Mouse (Mus musculus) thymus, adult 2 months (tissue): ENCODE results near the gene Pebp1. TPM values are rescaled to one million over a fixed set of nuclear protein-coding genes. Genes with fewer than 3 reads are reported as not detected.
A peak's percentile ranks its signal among the peaks of the same experiment; 100 is the strongest.

Experiments
- DNase-seq: peaks from one replicate; pipeline ENCODE4 v3.0.0; 2021
- H3K27ac ChIP-seq: fragments of 200-500 bp; 2 replicates; pipeline ENCODE4 v1.5.1; 2012; ENCODE audit warnings: low read length, control low read depth; ENCODE audit not compliant: control insufficient read depth, insufficient read depth
- H3K27me3 ChIP-seq: fragments of 200-500 bp; 2 replicates; pipeline ENCODE4 v1.6.1; 2012; ENCODE audit warnings: mild to moderate bottlenecking, low read length, moderate library complexity, mixed read lengths; ENCODE audit not compliant: control insufficient read depth, insufficient read depth
- H3K36me3 ChIP-seq: fragments of 200-500 bp; 2 replicates; pipeline ENCODE4 v1.6.1; 2012; ENCODE audit warnings: mild to moderate bottlenecking, low read length, moderate library complexity; ENCODE audit not compliant: control insufficient read depth, insufficient read depth
- H3K4me1 ChIP-seq: fragments of 200-500 bp; replicated peaks from 2 replicates; pipeline ENCODE4 v1.6.1; 2012; ENCODE audit warnings: low read length; ENCODE audit not compliant: control insufficient read depth, insufficient read depth
- H3K4me3 ChIP-seq: fragments of 200-500 bp; 2 replicates; pipeline ENCODE4 v1.5.1; 2012; ENCODE audit warnings: mild to moderate bottlenecking, low read length, control low read depth, moderate library complexity; ENCODE audit not compliant: control insufficient read depth, insufficient read depth
- CTCF ChIP-seq: fragments of 200-500 bp; IDR thresholded peaks from 2 replicates; pipeline ENCODE4 v1.5.1; 2012; ENCODE audit warnings: mild to moderate bottlenecking, control low read depth, low read length, moderate library complexity, borderline replicate concordance; ENCODE audit not compliant: control insufficient read depth, poor library complexity, insufficient read depth; ENCODE audit errors: extremely low read depth
- POLR2A ChIP-seq: fragments of 200-500 bp; IDR thresholded peaks from 2 replicates; pipeline ENCODE4 v1.6.1; 2012; ENCODE audit warnings: mild to moderate bottlenecking, low read length, control low read depth, moderate library complexity; ENCODE audit not compliant: control insufficient read depth, poor library complexity, insufficient read depth; ENCODE audit errors: extremely low read depth
- WGBS: fragments of 180-500 bp; shearing (Covaris S2); methylation state at CpG from one replicate; pipeline ENCODE4 v1.1.7; 2018; 5-methylcytosine and 5-hydroxymethylcytosine counted together
- polyA plus RNA-seq: library from polyadenylated mRNA; depleted of rRNA; stranded (reverse); fragments of >200 nt; gene quantifications from 2 replicates; pipeline ENCODE4 v1.2.3, GENCODE M21; 2012

Gene Pebp1
- polyA plus RNA-seq, 1 experiment, result 498 TPM

- DNase-seq, result no peak
- H3K4me3 ChIP-seq, result no peak overlapping the region
- H3K36me3 ChIP-seq, result peaks cover 16% of the 10 kb centered on the region
- H3K4me1 ChIP-seq, result 0 out of 2 replicates have a peak, but pooled peaks cover 4% of the 10 kb centered on the region
- no peak overlapping the region for H3K27ac ChIP-seq
- TF ChIP-seq POLR2A, result no peak
- TF ChIP-seq CTCF, result no peak
- H3K27me3 ChIP-seq, result no peaks in the 10 kb centered on the region
- WGBS, result 94% methylated on average over 8 of the region's 8 CpGs
Measured at GRCm38 (mm10) chr5:117245170-117245569, 42.3 kb downstream of the Pebp1 start.

- Histone ChIP-seq H3K27me3 (no peaks in the 10 kb centered on the region), H3K27ac (no peak overlapping the region), H3K4me3 (no peak overlapping the region), H3K4me1 (0 out of 2 replicates have a peak, but pooled peaks cover 4% of the 10 kb centered on the region), H3K36me3 (peaks cover 16% of the 10 kb centered on the region)
- WGBS, result 93% methylated on average over 22 of the region's 22 CpGs
- DNase-seq, result no peak
- TF ChIP-seq CTCF (no peak), POLR2A (no peak)
Measured at GRCm38 (mm10) chr5:117242671-117243478, 44.5 kb downstream of the Pebp1 start.

- Histone ChIP-seq H3K4me3 (no peak overlapping the region), H3K36me3 (peaks cover 16% of the 10 kb centered on the region), H3K4me1 (no peaks in the 10 kb centered on the region), H3K27me3 (no peaks in the 10 kb centered on the region), H3K27ac (no peak overlapping the region)
- TF ChIP-seq CTCF, result no peak
- WGBS, result 92% methylated on average over 16 of the region's 16 CpGs
- no peak for DNase-seq
Measured at GRCm38 (mm10) chr5:117241935-117242531, 45.4 kb downstream of the Pebp1 start.

- no peaks in the 10 kb centered on the region for H3K4me1 ChIP-seq
- no peak overlapping the region for H3K27ac ChIP-seq
- WGBS, result 93% methylated on average over 32 of the region's 32 CpGs
- no peak for TF ChIP-seq POLR2A
- no peak for TF ChIP-seq CTCF
- peak overlapping the region; percentile 11; the same call in 1 of the 2 replicates for H3K4me3 ChIP-seq
- no peak for DNase-seq
- no peaks in the 10 kb centered on the region for H3K27me3 ChIP-seq
- H3K36me3 ChIP-seq, result peaks cover 16% of the 10 kb centered on the region
Measured at GRCm38 (mm10) chr5:117240761-117241322, 46.6 kb downstream of the Pebp1 start.

GRCm38 (mm10) chr5:117240321-117240731, 47.1 kb downstream of the Pebp1 start:
- 91% methylated on average over 12 of the region's 12 CpGs for WGBS
- Histone ChIP-seq H3K36me3 (peaks cover 17% of the 10 kb centered on the region), H3K27ac (no peak overlapping the region), H3K27me3 (no peaks in the 10 kb centered on the region), H3K4me3 (peak overlapping the region; percentile 11; the same call in 1 of the 2 replicates), H3K4me1 (no peaks in the 10 kb centered on the region)
- TF ChIP-seq POLR2A, result no peak
- no peak for TF ChIP-seq CTCF
- no peak for DNase-seq

GRCm38 (mm10) chr5:117239106-117239505, 48.3 kb downstream of the Pebp1 start:
- TF ChIP-seq POLR2A (no peak), CTCF (no peak)
- 96% methylated on average over 4 of the region's 4 CpGs for WGBS
- no peaks in the 10 kb centered on the region for H3K4me1 ChIP-seq
- no peak overlapping the region for H3K4me3 ChIP-seq
- H3K27ac ChIP-seq, result no peak overlapping the region
- no peak for DNase-seq
- H3K27me3 ChIP-seq, result no peaks in the 10 kb centered on the region
- peaks cover 25% of the 10 kb centered on the region for H3K36me3 ChIP-seq
